Mouse (Mus musculus) brown adipose tissue, adult 24 weeks (tissue): Measurements from ENCODE around the gene Numbl. TPM values are rescaled to one million over a fixed set of nuclear protein-coding genes. Genes with fewer than 3 reads are reported as not detected.

Experiments
- H3K27ac ChIP-seq: fragments of 200-500 bp; replicated peaks from 2 replicates; pipeline ENCODE4 v1.5.1; 2012; ENCODE audit warnings: low read depth, mild to moderate bottlenecking, low read length
- H3K4me1 ChIP-seq: fragments of 200-500 bp; 2 replicates; pipeline ENCODE4 v1.6.1; 2012; ENCODE audit warnings: low read length, mixed read lengths; ENCODE audit not compliant: control insufficient read depth, insufficient read depth, insufficient read length
- H3K4me3 ChIP-seq: fragments of 200-500 bp; 2 replicates; pipeline ENCODE4 v1.5.1; 2012; ENCODE audit warnings: low read depth, mild to moderate bottlenecking, low read length, moderate library complexity; ENCODE audit not compliant: insufficient read depth
- polyA plus RNA-seq: library from polyadenylated mRNA; stranded (reverse); fragments of >200 nt; gene quantifications from 2 replicates; pipeline ENCODE4 v1.2.4, GENCODE M21; 2012; ENCODE audit not compliant: missing spikeins, insufficient read depth, insufficient read length

Gene Numbl
- polyA plus RNA-seq, 1 experiment: 2.7 TPM

- H3K4me3 ChIP-seq: no peak overlapping the region
- peaks cover 2% of the 10 kb centered on the region; the same call in 1 of the 2 replicates for H3K4me1 ChIP-seq
These were observed 57.7 kb downstream of the Numbl start for GRCm38 (mm10) chr7:27315958-27316357.

GRCm38 (mm10) chr7:27319411-27319810 is 61.2 kb downstream of the Numbl start:
- no peak overlapping the region for H3K4me3 ChIP-seq
- H3K27ac ChIP-seq: no peak overlapping the region
- H3K4me1 ChIP-seq: peaks cover 2% of the 10 kb centered on the region; the same call in 1 of the 2 replicates

More at GRCm38 (mm10) chr7:27315958-27316357, 57.7 kb downstream of the Numbl start:
- no peak overlapping the region for H3K27ac ChIP-seq

DNA sequence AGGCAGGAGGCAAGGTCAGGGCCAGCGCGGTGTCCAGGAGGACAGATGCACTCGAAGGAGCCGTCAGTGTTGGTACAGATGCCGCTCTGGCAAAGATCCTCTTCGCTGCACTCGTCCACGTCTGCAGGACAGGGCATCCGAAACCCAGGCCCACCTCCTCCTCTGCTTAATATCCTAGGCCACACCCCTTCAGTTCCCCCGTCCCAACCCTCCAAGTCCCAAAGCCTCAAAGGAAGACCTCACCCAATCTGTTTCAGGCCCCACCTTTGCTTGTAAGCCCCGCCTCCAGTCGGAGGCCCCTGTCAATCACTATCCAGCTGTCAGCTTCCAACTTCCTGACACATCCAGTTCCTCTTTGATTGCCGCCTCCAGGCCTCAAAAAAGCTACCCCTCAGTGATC is 64.1 kb downstream of the Numbl start:
- H3K27ac ChIP-seq: peak overlapping the region; percentile 49; the same call in 1 of the 2 replicates
- H3K4me3 ChIP-seq: 0 out of 2 replicates have a peak overlapping the region, but pooled peaks have one; percentile 17
- peaks cover 13% of the 10 kb centered on the region; the same call in 1 of the 2 replicates for H3K4me1 ChIP-seq

DNA sequence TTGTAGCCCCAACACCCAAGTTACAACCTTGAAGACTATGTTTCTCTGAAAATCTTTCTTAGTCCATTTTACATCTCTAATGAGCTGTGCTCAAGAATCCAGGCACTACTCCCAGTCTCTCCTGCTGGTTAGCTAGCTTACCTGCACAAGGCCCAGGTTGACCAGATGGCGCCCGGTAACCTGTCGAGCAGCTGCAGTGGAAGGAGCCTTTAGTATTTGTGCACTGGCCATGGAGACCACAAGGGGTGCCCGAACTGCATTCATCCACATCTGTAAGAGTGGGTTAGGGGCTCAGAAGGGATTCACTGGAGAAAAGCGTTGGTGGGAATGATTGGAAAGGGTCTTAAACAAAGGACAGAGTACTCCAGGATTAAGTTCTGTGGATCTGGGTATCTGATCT is 64.8 kb downstream of the Numbl start:
- H3K4me1 ChIP-seq: peaks cover 17% of the 10 kb centered on the region
- no peak overlapping the region for H3K27ac ChIP-seq

GRCm38 (mm10) chr7:27324161-27324560 is 65.9 kb downstream of the Numbl start:
- H3K27ac ChIP-seq: no peak overlapping the region
- H3K4me3 ChIP-seq: no peak overlapping the region
- peaks cover 24% of the 10 kb centered on the region for H3K4me1 ChIP-seq

More for the DNA sequence above, 64.8 kb downstream of the Numbl start:
- H3K4me3 ChIP-seq: no peak overlapping the region

GRCm38 (mm10) chr7:27324928-27325327 is 66.7 kb downstream of the Numbl start:
- H3K4me3 ChIP-seq: no peak overlapping the region
- H3K4me1 ChIP-seq: peaks cover 27% of the 10 kb centered on the region

DNA sequence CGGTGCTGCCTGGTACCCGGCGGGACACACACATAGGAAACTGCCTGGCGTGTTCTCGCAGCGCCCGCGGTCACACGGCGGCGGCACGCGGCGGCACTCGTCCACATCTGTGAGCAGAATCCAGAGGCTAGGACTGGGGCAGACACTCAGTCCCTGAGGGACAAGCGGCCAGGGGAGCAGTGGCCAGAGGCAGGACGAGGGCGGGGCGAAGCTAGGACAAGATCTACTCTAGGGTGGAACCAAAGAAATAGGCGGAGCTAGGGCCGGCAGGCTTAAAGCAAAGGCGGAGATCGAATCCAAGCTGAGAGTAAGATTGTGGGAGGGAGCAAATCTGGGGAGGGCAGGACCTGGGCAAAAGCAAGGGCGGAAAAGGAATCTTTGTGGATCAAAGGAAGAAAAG is 67.5 kb downstream of the Numbl start:
- H3K27ac ChIP-seq: peak overlapping the region; percentile 72
- H3K4me3 ChIP-seq: peak overlapping the region; percentile 40

More at GRCm38 (mm10) chr7:27324928-27325327, 66.7 kb downstream of the Numbl start:
- no peak overlapping the region for H3K27ac ChIP-seq

GRCm38 (mm10) chr7:27326101-27326880 is 68.1 kb downstream of the Numbl start:
- Histone ChIP-seq H3K4me3 (peak overlapping the region; percentile 39), H3K4me1 (peaks cover 27% of the 10 kb centered on the region), H3K27ac (peak overlapping the region; percentile 72)

More for the DNA sequence above, 67.5 kb downstream of the Numbl start:
- H3K4me1 ChIP-seq: peaks cover 27% of the 10 kb centered on the region

- H3K27ac ChIP-seq: no peak overlapping the region; the same call in 1 of the 2 replicates
- no peak overlapping the region for H3K4me3 ChIP-seq
- H3K4me1 ChIP-seq: peaks cover 26% of the 10 kb centered on the region
These were observed 69.3 kb downstream of the Numbl start for GRCm38 (mm10) chr7:27327500-27327899.

DNA sequence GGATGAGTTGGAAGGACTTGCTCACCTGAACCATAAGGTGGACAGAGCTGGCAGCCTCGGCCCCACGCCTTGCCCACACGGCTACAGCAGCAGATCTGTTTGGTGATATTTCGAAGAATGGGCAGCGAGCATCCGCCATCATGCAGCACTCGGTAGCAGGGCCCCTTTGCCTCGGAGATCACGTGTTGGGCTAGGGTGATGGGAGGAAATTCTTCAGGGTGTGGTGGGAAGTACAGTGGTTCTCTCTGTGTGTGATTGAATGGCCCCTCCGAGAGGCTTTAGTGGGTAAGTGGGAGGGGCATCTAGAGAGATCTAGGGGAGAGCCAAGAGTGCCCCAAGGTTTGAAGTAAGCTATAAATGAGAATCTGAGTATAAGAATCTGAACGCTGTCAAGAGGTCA is 69.9 kb downstream of the Numbl start:
- Histone ChIP-seq H3K4me1 (peaks cover 24% of the 10 kb centered on the region), H3K27ac (peak overlapping the region; percentile 48), H3K4me3 (no peak overlapping the region)

- peak overlapping the region; percentile 32 for H3K27ac ChIP-seq
- peaks cover 24% of the 10 kb centered on the region for H3K4me1 ChIP-seq
- H3K4me3 ChIP-seq: no peak overlapping the region
These were observed 70.4 kb downstream of the Numbl start for GRCm38 (mm10) chr7:27328648-27329047.

- Histone ChIP-seq H3K4me1 (peaks cover 24% of the 10 kb centered on the region), H3K27ac (peak overlapping the region; percentile 32; the same call in 1 of the 2 replicates), H3K4me3 (peak overlapping the region; percentile 41)
These were observed 71.2 kb downstream of the Numbl start for GRCm38 (mm10) chr7:27329326-27329947.

DNA sequence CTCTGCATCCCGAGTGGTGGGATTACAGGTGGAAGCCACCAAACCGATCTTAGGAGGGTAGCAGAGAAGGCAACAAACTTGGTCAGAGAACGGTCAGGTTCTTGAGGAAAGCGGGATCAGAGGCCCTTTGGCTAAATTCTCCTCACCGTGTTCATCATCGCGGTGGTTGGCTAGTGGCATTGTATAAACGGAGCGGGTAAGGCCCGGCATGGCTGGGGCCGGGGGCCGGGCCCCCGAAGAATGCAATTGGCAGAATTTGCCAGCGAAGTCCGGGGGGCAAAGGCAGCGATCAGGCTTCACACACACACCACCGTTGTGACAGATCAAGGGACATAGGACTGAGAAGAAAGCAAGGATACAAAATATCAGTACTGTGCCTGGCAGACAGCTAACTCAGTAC is 71.7 kb downstream of the Numbl start:
- peaks cover 24% of the 10 kb centered on the region for H3K4me1 ChIP-seq
- peak overlapping the region; percentile 65; the same call in 1 of the 2 replicates for H3K4me3 ChIP-seq
- H3K27ac ChIP-seq: no peak overlapping the region

DNA sequence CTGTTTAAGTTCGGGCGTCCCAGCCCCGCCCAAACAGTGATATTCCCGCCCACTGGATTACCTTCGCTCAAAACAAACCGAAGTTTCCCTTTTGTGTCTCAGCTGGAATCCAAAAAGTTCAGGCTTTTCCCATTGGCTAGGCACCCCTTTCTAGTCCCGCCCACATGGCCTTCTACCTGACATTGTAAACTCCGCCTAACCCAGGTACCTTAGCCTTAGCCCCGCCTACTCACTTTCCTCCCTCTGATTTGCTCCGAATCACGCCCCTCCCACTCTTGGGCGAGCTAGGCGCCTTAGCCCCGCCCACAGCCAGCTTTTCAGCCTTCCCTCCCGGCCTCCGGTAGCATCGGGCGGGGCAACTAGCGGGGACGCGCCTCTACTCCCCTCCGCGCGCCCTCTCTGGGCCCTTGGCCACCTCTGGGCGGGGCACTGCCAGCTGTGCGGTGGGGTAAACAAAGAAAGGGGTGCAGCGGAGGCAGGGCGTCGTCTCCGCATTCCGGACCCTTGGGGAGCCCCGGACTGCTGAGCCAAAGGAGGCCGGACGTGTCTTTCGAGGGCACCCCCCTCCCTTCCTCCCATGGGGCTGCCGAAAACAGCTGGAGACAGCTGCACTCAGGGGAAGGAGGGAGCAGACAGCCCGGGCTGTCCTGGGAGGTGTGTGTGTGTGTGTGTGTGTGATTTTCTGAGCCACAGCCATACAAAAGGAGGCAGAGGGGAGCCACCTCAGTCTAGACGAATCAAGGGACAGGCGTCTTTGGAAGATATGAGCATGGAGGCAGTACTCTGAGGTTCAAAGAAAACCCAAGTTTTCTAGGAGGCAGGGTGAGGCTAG is 72.7 kb downstream of the Numbl start:
- peaks cover 20% of the 10 kb centered on the region for H3K4me1 ChIP-seq
- peak overlapping the region; percentile 65 for H3K4me3 ChIP-seq

DNA sequence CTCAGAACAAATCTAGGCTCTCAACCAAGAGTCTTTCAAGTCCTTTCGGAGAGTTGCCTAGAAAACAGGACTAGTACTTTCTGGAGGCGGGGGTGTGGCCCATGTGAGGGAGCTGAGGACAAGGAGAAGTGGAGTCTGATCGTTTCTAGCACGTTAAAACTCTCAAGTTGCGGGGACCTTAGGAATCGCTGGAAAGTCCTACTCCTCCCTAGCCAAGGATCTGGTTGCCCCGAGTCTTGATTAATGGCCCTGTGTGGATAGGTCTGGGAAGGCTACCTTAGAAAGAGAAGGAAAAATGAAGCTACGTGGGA is 73.3 kb downstream of the Numbl start:
- H3K27ac ChIP-seq: peak overlapping the region; percentile 65
- H3K4me3 ChIP-seq: peak overlapping the region; percentile 65
- H3K4me1 ChIP-seq: peaks cover 15% of the 10 kb centered on the region

More for the DNA sequence above, 72.7 kb downstream of the Numbl start:
- H3K27ac ChIP-seq: peak overlapping the region; percentile 65
